Mouse (Mus musculus): ENCODE measurements around the gene Hs6st2. TPM values are rescaled to one million over a fixed set of nuclear protein-coding genes. Genes with fewer than 3 reads are reported as not detected.
A peak's percentile ranks its signal among the peaks of the same experiment; 100 is the strongest.

Gene Hs6st2
- polyA plus RNA-seq (2012; rRNA removed), result 1.5 and 4.0 TPM in 2 replicates

DNA sequence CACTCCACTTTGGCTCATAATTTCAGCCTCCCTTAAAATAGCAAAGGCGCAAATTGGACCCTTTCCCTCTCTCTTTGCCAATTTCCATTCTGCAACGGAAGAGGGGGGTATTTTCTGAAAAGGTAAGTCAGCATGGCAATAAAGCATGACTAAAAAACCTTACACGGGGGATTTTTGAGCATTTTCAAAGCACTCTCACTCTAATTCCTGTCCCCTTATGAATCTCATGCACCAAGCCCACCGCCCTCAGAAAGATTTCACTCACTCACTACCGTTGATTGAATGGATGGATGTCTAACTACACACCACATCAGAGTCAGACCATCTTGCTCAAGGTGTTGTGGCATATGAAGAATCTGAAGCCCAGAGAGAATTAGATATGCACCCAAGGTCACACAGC lies at the start of gene Hs6st2:
Gene Hs6st2, minus strand, starts transcription at position 101 of the 400 bp plus-strand sequence.
- Histone ChIP-seq H3K36me3 (ENCODE audit: control insufficient read depth, insufficient read depth, low read length) (no peaks in the 10 kb centered on the region), H3K27me3 (replicated peaks; ENCODE audit: control insufficient read depth, insufficient read depth, low read length) (no peaks in the 10 kb centered on the region), H3K4me3 (ENCODE audit: insufficient read depth, low read depth, low read length) (peak within 1 kb of the TSS; percentile 55), H3K4me1 (ENCODE audit: control insufficient read depth, insufficient read depth, low read length) (no peaks in the 10 kb centered on the region), H3K27ac (ENCODE audit: insufficient read depth, low read depth, low read length) (no peak within 1 kb of the TSS)
- no peak for TF ChIP-seq POLR2A (IDR thresholded peaks at IDR 0.05; ENCODE audit: low read depth, low read length)
- TF ChIP-seq CTCF (conservative IDR thresholded peaks at IDR 0.05; ENCODE audit: insufficient read depth, insufficient read length, low read depth, low read length), result no peak
- 16% methylated on average over 5 of the region's 5 CpGs for WGBS
- DNase-seq, result no peak

DNA sequence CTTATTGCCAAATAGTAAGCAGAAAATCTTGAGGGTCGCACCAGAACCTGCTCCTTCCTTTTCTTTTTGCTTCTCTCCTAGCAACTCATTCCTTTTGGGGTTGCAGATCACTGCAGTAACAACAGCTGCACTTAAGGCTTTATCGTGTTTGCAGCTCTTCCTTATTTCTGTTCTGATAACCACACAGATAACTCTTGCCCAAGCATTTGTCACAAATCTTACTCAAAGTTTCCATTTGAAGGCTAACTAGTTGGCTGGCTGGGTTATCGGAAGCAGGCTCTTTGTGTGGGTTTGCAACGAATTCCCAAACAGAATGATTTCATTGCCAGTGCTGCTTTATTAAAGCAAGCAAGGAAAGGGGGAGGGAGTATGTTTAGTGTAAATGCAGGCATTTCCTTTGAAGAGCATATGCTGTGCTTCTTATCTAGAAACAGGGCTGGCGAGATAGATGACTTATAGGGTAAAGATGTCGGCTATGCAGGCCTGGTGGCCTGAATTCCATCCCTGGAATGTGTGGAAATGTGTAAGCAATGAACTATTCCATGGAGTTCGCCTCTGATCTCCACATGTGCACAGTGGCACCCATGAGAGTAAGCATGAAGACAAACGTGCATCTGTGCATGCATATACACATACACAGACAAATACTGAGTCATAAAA lies 32.6 kb upstream of the Hs6st2 start:
- H3K27ac ChIP-seq (ENCODE audit: insufficient read depth, low read depth, low read length), result no peak overlapping the region
- 66% methylated on average over 8 of the region's 8 CpGs for WGBS
- TF ChIP-seq POLR2A (IDR thresholded peaks at IDR 0.05; ENCODE audit: low read depth, low read length), result no peak
- TF ChIP-seq CTCF (conservative IDR thresholded peaks at IDR 0.05; ENCODE audit: insufficient read depth, insufficient read length, low read depth, low read length), result no peak
- H3K4me3 ChIP-seq (ENCODE audit: insufficient read depth, low read depth, low read length), result no peak overlapping the region
- no peaks in the 10 kb centered on the region for H3K36me3 ChIP-seq (ENCODE audit: control insufficient read depth, insufficient read depth, low read length)
- H3K4me1 ChIP-seq (ENCODE audit: control insufficient read depth, insufficient read depth, low read length), result no peaks in the 10 kb centered on the region
- H3K27me3 ChIP-seq (replicated peaks; ENCODE audit: control insufficient read depth, insufficient read depth, low read length), result no peaks in the 10 kb centered on the region
- DNase-seq, result no peak

DNA sequence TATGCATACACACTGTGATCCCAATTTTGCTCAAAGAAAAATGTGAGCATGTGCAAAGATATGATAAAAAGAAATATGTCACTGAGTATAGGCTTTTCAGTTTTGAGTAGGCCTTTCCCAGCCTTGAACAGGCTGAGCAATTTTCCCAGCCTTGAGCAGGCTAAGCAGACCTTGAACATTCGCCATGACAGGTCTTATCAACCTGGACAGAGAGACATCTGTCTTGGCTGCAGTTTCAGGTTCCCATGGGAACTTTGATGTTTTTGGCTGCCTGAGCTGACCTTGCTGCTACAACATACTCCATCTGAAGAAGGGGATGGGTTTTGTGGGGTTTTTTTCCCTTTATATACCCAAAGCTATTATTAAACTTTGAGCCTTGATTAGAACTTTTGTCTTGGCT lies 31.3 kb upstream of the Hs6st2 start:
- H3K27ac ChIP-seq (ENCODE audit: insufficient read depth, low read depth, low read length), result no peak overlapping the region
- H3K4me1 ChIP-seq (ENCODE audit: control insufficient read depth, insufficient read depth, low read length), result no peaks in the 10 kb centered on the region
- DNase-seq, result no peak
- WGBS, result 100% methylated on average over 1 of the region's 1 CpGs
- H3K4me3 ChIP-seq (ENCODE audit: insufficient read depth, low read depth, low read length), result no peak overlapping the region
- no peaks in the 10 kb centered on the region for H3K36me3 ChIP-seq (ENCODE audit: control insufficient read depth, insufficient read depth, low read length)
- no peak for TF ChIP-seq CTCF (conservative IDR thresholded peaks at IDR 0.05; ENCODE audit: insufficient read depth, insufficient read length, low read depth, low read length)
- TF ChIP-seq POLR2A (IDR thresholded peaks at IDR 0.05; ENCODE audit: low read depth, low read length), result no peak
- H3K27me3 ChIP-seq (replicated peaks; ENCODE audit: control insufficient read depth, insufficient read depth, low read length), result no peaks in the 10 kb centered on the region

GRCm38 (mm10) chrX:51702823-51703222 lies 21.2 kb upstream of the Hs6st2 start:
- TF ChIP-seq POLR2A (IDR thresholded peaks at IDR 0.05; ENCODE audit: low read depth, low read length) (no peak), CTCF (conservative IDR thresholded peaks at IDR 0.05; ENCODE audit: insufficient read depth, insufficient read length, low read depth, low read length) (no peak)
- H3K36me3 ChIP-seq (ENCODE audit: control insufficient read depth, insufficient read depth, low read length), result no peaks in the 10 kb centered on the region
- no peaks in the 10 kb centered on the region for H3K27me3 ChIP-seq (replicated peaks; ENCODE audit: control insufficient read depth, insufficient read depth, low read length)
- no peak overlapping the region for H3K27ac ChIP-seq (ENCODE audit: insufficient read depth, low read depth, low read length)
- no peak overlapping the region for H3K4me3 ChIP-seq (ENCODE audit: insufficient read depth, low read depth, low read length)
- DNase-seq, result no peak
- no peaks in the 10 kb centered on the region for H3K4me1 ChIP-seq (ENCODE audit: control insufficient read depth, insufficient read depth, low read length)
- whole genome bisulfite sequencing, result 65% methylated on average over 4 of the region's 4 CpGs

- 56% methylated on average over 4 of the region's 4 CpGs for WGBS
- H3K36me3 ChIP-seq (ENCODE audit: control insufficient read depth, insufficient read depth, low read length), result no peaks in the 10 kb centered on the region
- H3K27me3 ChIP-seq (replicated peaks; ENCODE audit: control insufficient read depth, insufficient read depth, low read length), result no peaks in the 10 kb centered on the region
- no peaks in the 10 kb centered on the region for H3K4me1 ChIP-seq (ENCODE audit: control insufficient read depth, insufficient read depth, low read length)
- TF ChIP-seq POLR2A (IDR thresholded peaks at IDR 0.05; ENCODE audit: low read depth, low read length), result no peak
- no peak for TF ChIP-seq CTCF (conservative IDR thresholded peaks at IDR 0.05; ENCODE audit: insufficient read depth, insufficient read length, low read depth, low read length)
- H3K4me3 ChIP-seq (ENCODE audit: insufficient read depth, low read depth, low read length), result no peak overlapping the region
- H3K27ac ChIP-seq (ENCODE audit: insufficient read depth, low read depth, low read length), result no peak overlapping the region
- no peak for DNase-seq
Measured at GRCm38 (mm10) chrX:51699079-51699478, 17.4 kb upstream of the Hs6st2 start.

- no peak for DNase-seq
- Histone ChIP-seq H3K4me1 (ENCODE audit: control insufficient read depth, insufficient read depth, low read length) (no peaks in the 10 kb centered on the region), H3K4me3 (ENCODE audit: insufficient read depth, low read depth, low read length) (no peak overlapping the region), H3K27me3 (replicated peaks; ENCODE audit: control insufficient read depth, insufficient read depth, low read length) (no peaks in the 10 kb centered on the region), H3K36me3 (ENCODE audit: control insufficient read depth, insufficient read depth, low read length) (no peaks in the 10 kb centered on the region), H3K27ac (ENCODE audit: insufficient read depth, low read depth, low read length) (no peak overlapping the region)
- no peak for TF ChIP-seq POLR2A (IDR thresholded peaks at IDR 0.05; ENCODE audit: low read depth, low read length)
- TF ChIP-seq CTCF (conservative IDR thresholded peaks at IDR 0.05; ENCODE audit: insufficient read depth, insufficient read length, low read depth, low read length), result no peak
- 81% methylated on average over 6 of the region's 6 CpGs for WGBS
Measured at GRCm38 (mm10) chrX:51686048-51686949, 4.6 kb upstream of the Hs6st2 start.

Data from kidney, adult 2 months (tissue).